Mouse (Mus musculus): ENCODE measurements at regions not wholly inside any gene's neighbourhood (a gene's known extent, or its start where the extent isn't known, plus 50 kb on each side); places are given as distances from the start of the nearest gene placed in this dataset.

DNA sequence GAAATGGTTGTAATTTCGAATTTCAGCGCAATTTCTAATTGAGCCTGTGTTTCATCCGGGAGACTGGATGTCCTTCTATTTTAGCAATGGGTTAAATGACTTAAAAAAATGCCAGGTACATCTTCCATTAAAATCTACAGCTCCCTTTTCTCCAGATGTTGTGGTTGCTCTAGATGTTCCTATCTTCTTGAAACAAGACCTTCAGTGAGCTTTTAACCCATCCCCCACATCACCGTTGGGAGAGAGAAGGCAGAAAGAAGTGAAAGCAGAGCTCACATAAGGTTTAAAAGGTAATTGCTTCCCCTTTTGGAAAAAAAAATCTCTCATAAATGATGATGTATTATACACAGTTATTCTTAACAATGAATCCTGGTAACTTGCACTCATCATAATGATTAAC is 135.9 kb downstream of the Gm4791 start:
- TF ChIP-seq EP300 (IDR thresholded peaks at IDR 0.05; ENCODE audit: low read length) = no peak
- TF ChIP-seq USF1 (IDR thresholded peaks at IDR 0.05; ENCODE audit: low read depth, low read length) = no peak
- TF ChIP-seq IRF4 (IDR thresholded peaks at IDR 0.05; ENCODE audit: low read depth, low read length) = no peak
- no peak for TF ChIP-seq CTCF (conservative IDR thresholded peaks at IDR 0.05 in 1 of 2, IDR thresholded peaks at IDR 0.05 in 1 of 2; ENCODE audit: low read depth in 2 of 2, low read length in 2 of 2)
- no peak for TF ChIP-seq HCFC1 (IDR thresholded peaks at IDR 0.05; ENCODE audit: low read depth, low read length)
- no peak for TF ChIP-seq UBTF (IDR thresholded peaks at IDR 0.05; ENCODE audit: low read depth, low read length)
- TF ChIP-seq SMC3 (IDR thresholded peaks at IDR 0.05; ENCODE audit: low read depth, low read length) = no peak
